Mouse (Mus musculus) E14TG2a.4 (cell line): ENCODE results near the gene Klhdc7b.

ENCODE experiments used
- CTCF ChIP-seq: conservative IDR thresholded peaks from 2 replicates; pipeline ENCODE4 v1.5.1; 2014; ENCODE audit warnings: low read length
- NANOG ChIP-seq: IDR thresholded peaks from 2 replicates; pipeline ENCODE4 v1.6.1; 2014; ENCODE audit warnings: borderline replicate concordance, low read length, mixed read lengths

DNA sequence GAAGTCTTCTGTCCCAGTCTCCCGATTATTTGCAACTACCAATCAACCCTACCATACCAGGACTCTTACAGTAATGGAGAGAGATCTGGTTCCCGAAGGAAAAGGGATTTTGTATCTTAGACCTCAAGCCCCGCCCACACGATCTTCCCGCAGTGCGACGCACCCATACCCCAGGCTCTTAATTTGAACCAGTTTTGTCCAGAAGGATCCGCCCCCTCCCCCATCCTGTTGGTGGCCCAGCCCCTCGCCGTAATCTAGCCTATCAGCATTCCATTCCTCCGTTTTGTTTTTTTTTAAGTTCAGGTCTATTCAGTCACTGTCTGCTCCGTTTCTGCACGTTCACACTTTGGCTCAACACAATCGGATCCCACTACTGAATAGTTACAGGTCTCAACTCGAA is 28.3 kb upstream of the Klhdc7b start:
- TF ChIP-seq CTCF (no peak), NANOG (no peak)
